Mouse (Mus musculus): ENCODE results near the gene Txn2. TPM values are rescaled to one million over a fixed set of nuclear protein-coding genes. Genes with fewer than 3 reads are reported as not detected.
A peak's percentile ranks its signal among the peaks of the same experiment; 100 is the strongest.

Gene Txn2
- polyA plus RNA-seq, 1 experiment from 2014 or later, result 307 TPM

DNA sequence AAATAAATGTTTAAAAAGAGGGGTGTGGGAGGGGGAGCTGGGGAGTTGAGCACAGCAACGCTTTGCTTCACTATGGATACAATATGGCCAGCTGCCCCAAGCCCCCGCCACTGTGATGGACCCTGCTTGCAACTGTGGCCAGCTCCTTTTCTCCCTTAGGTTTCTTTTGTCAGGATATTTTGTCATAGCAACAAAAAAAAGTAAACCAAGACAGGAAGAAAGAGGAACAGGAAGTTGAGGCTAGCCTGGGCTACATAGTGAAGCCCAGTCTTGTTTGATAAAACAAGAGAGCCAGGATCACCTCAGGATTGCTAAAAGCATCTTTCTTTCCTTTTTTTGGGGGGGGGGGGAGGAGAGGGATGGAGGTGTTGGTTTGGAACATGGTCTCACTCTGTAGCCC, 3.6 kb downstream of the Txn2 start:
- no peak overlapping the region for H3K9ac ChIP-seq (replicated peaks; ENCODE audit: low read length)
- peaks cover 30% of the 10 kb centered on the region for H3K4me1 ChIP-seq (ENCODE audit: insufficient read depth, low read length)
- peaks cover 57% of the 10 kb centered on the region for H3K36me3 ChIP-seq (ENCODE audit: insufficient read depth, low read length)
- no peak overlapping the region for H3K4me2 ChIP-seq (replicated peaks; ENCODE audit: low read depth, low read length)
- WGBS, result 94% methylated on average over 2 of the region's 2 CpGs
- H3K27ac ChIP-seq (ENCODE audit: low read length), result no peak overlapping the region
- no peak for ATAC-seq (ENCODE audit: low FRiP score, low TSS enrichment)
- H3K4me3 ChIP-seq (ENCODE audit: low read length), result no peak overlapping the region
- H3K27me3 ChIP-seq (ENCODE audit: insufficient read depth, low read length), result no peaks in the 10 kb centered on the region
- no peaks in the 10 kb centered on the region for H3K9me3 ChIP-seq (ENCODE audit: low read length)

DNA sequence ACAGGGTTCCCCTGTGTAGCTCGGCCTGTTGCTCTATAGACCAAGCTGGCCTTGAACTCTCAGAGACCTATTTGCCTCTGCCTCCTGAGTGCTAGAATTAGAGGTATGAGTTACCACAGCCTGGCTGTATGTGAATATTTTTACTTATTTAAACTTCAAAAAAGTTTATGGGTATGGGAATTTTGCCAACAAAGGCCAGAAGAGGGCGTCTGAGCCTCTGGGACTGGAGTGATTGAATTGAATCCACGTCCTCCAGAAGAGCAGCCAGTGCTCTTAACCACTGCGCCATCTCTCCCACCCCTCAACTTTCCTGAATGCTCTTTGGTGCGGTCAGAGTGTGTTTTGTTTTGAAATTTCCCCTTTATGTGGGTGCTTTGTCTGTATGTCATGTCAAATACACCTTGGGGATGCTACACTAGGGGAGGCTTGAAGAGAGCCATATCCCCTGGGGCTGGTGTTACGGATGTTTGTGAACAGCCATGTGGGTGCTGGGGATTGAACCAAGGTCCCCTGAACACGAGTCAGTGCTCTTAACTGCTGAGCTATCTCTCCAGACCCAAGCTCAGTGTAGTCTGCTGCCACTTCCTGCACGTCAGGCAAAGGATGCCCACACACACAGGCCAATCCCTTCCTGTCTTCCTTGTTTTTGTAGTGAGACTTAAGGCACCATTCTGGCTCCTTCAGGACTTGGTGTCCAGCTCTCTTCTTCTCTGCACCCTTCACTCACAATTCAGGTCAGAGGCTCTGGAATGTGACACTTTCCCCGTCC, 5.4 kb downstream of the Txn2 start:
- no peak for ATAC-seq (ENCODE audit: low FRiP score, low TSS enrichment)
- H3K9ac ChIP-seq (replicated peaks; ENCODE audit: low read length), result no peak overlapping the region
- H3K4me2 ChIP-seq (replicated peaks; ENCODE audit: low read depth, low read length), result no peak overlapping the region
- H3K4me1 ChIP-seq (ENCODE audit: insufficient read depth, low read length), result peaks cover 29% of the 10 kb centered on the region
- 66% methylated on average over 9 of the region's 9 CpGs for WGBS
- H3K27me3 ChIP-seq (ENCODE audit: insufficient read depth, low read length), result no peaks in the 10 kb centered on the region
- H3K36me3 ChIP-seq (ENCODE audit: insufficient read depth, low read length), result peaks cover 68% of the 10 kb centered on the region
- no peak overlapping the region for H3K27ac ChIP-seq (ENCODE audit: low read length)
- no peaks in the 10 kb centered on the region for H3K9me3 ChIP-seq (ENCODE audit: low read length)
- H3K4me3 ChIP-seq (ENCODE audit: low read length), result no peak overlapping the region

DNA sequence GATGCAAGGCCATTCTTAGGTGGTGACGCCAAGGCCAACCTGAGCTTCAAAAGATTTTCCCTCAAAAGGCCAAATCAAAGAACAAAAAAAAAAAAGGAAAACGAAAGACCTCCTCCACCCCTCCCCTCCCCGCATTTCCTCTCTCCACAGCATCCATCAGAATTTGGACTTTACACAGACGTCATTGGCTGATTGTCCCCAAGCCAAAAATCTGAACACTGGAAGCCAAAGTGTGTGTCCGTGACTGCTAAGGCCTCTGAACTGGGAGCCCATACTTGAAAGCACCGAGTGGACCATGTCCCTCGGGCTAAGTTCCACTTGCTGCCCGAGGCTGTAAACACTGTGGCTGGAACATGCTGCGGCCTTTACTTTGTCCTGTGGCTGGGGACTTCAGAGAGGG, 6.1 kb downstream of the Txn2 start:
- 80% methylated on average over 9 of the region's 9 CpGs for WGBS
- no peak overlapping the region for H3K27ac ChIP-seq (ENCODE audit: low read length)
- H3K9ac ChIP-seq (replicated peaks; ENCODE audit: low read length), result no peak overlapping the region
- no peak for ATAC-seq (ENCODE audit: low FRiP score, low TSS enrichment)
- H3K9me3 ChIP-seq (ENCODE audit: low read length), result no peaks in the 10 kb centered on the region
- H3K4me3 ChIP-seq (ENCODE audit: low read length), result no peak overlapping the region
- peaks cover 25% of the 10 kb centered on the region for H3K4me1 ChIP-seq (ENCODE audit: insufficient read depth, low read length)
- peaks cover 73% of the 10 kb centered on the region for H3K36me3 ChIP-seq (ENCODE audit: insufficient read depth, low read length)
- H3K27me3 ChIP-seq (ENCODE audit: insufficient read depth, low read length), result no peaks in the 10 kb centered on the region
- no peak overlapping the region for H3K4me2 ChIP-seq (replicated peaks; ENCODE audit: low read depth, low read length)

GRCm38 (mm10) chr15:77921636-77922035, 7.2 kb downstream of the Txn2 start:
- no peaks in the 10 kb centered on the region for H3K9me3 ChIP-seq (ENCODE audit: low read length)
- no peak overlapping the region for H3K27ac ChIP-seq (ENCODE audit: low read length)
- 84% methylated on average over 6 of the region's 6 CpGs for WGBS
- no peak overlapping the region for H3K4me2 ChIP-seq (replicated peaks; ENCODE audit: low read depth, low read length)
- H3K36me3 ChIP-seq (ENCODE audit: insufficient read depth, low read length), result peaks cover 69% of the 10 kb centered on the region
- H3K4me1 ChIP-seq (ENCODE audit: insufficient read depth, low read length), result peaks cover 20% of the 10 kb centered on the region
- H3K9ac ChIP-seq (replicated peaks; ENCODE audit: low read length), result 0 out of 2 replicates have a peak overlapping the region, but pooled peaks have one; percentile 16
- H3K4me3 ChIP-seq (ENCODE audit: low read length), result no peak overlapping the region
- H3K27me3 ChIP-seq (ENCODE audit: insufficient read depth, low read length), result no peaks in the 10 kb centered on the region
- no peak for ATAC-seq (ENCODE audit: low FRiP score, low TSS enrichment)

DNA sequence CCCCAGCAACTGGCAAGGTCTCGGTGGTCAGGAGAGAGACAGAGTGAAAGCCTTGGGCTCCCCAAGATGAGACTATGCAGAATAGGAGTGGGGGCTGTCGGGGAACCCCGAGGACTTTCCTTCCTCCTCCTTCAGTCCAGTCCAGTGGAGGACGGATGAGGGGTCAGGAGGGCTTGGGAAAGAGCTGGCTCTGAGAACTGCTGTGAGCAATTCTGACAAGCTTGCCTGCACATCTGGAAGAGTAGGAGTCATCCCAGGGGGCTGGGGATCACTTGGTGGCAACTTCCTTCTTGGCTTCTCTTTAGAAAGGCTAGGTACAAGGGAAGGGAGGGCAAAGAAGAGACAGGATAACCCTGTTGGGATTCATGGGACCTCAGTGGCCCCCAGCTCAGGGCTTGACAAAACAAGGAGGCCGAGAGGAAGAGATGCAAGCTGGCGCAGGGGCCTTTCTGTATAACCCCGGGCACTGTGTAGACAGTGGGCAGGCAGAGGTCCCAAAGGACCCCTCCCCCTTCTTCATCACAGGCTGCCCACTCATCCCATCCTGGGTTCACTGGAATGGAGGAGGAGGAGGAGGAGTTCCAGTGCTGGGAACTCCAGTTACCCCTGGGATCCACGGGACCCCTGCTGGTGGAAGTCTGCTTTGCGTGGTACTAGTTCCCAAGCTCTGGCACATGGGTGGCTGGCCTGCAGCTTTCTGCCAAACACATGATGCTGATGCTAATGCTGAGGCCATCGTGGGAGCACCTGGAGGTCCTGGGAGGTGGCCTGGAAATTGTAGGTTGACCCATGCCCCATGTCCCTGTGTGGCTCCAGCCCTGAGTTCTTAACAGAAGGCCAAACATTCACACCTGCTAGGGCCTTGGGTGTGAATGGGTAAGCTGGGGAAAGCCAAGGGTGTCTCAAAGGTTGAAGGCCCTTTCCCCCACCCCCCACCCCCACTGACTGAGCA, 8.0 kb downstream of the Txn2 start:
- Histone ChIP-seq H3K9ac (replicated peaks; ENCODE audit: low read length) (0 out of 2 replicates have a peak overlapping the region, but pooled peaks have one; percentile 9), H3K4me3 (ENCODE audit: low read length) (no peak overlapping the region), H3K36me3 (ENCODE audit: insufficient read depth, low read length) (peaks cover 67% of the 10 kb centered on the region), H3K4me1 (ENCODE audit: insufficient read depth, low read length) (peaks cover 20% of the 10 kb centered on the region), H3K9me3 (ENCODE audit: low read length) (no peaks in the 10 kb centered on the region), H3K4me2 (replicated peaks; ENCODE audit: low read depth, low read length) (no peak overlapping the region), H3K27ac (ENCODE audit: low read length) (peak overlapping the region; percentile 26), H3K27me3 (ENCODE audit: insufficient read depth, low read length) (no peaks in the 10 kb centered on the region)
- ATAC-seq (ENCODE audit: low FRiP score, low TSS enrichment), result no peak
- WGBS, result 49% methylated on average over 10 of the region's 10 CpGs

GRCm38 (mm10) chr15:77919441-77919840, 9.4 kb downstream of the Txn2 start:
- Histone ChIP-seq H3K9ac (replicated peaks; ENCODE audit: low read length) (no peak overlapping the region), H3K4me2 (replicated peaks; ENCODE audit: low read depth, low read length) (no peak overlapping the region), H3K27ac (ENCODE audit: low read length) (0 out of 2 replicates have a peak overlapping the region, but pooled peaks have one; percentile 43), H3K4me1 (ENCODE audit: insufficient read depth, low read length) (peaks cover 20% of the 10 kb centered on the region), H3K4me3 (ENCODE audit: low read length) (no peak overlapping the region), H3K9me3 (ENCODE audit: low read length) (no peaks in the 10 kb centered on the region), H3K27me3 (ENCODE audit: insufficient read depth, low read length) (no peaks in the 10 kb centered on the region), H3K36me3 (ENCODE audit: insufficient read depth, low read length) (peaks cover 71% of the 10 kb centered on the region)
- ATAC-seq (ENCODE audit: low FRiP score, low TSS enrichment), result no peak
- 82% methylated on average over 12 of the region's 12 CpGs for WGBS

DNA sequence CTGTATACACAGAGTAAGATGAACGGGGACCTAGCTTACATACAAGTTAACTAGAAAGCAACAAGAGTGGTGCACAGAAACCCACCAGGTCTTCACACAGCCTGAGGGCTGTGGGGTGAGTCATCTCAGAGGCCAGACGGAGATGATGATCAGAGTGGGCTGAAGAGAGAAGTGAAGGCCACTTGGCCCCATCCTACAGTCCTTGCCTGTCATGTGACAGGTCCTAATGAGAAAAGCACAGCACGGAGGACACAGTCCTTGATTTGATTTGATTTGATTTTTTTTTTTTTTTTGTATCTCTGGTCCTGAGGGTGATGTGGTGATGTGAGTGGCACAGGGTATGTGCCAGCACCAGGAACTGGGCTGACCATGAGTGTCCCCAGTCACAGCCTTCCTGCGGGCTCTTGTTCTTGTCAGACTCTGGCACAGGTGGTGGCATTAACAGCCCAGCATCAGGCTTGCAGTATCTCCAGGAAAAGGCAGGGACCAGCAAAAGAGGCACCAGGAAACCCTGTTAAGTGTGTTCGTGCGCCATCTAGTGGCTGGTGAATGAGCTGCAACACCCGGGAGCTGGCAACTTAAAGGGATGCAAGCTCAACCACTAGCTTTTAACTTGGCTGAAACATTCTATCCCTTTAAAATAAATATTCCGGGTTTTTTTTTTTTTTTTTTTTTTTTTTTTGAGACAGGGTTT, 11.8 kb downstream of the Txn2 start:
- ATAC-seq (ENCODE audit: low FRiP score, low TSS enrichment), result peak; percentile 5; the same call in 1 of the 2 replicates
- Histone ChIP-seq H3K36me3 (ENCODE audit: insufficient read depth, low read length) (peaks cover 56% of the 10 kb centered on the region), H3K4me2 (replicated peaks; ENCODE audit: low read depth, low read length) (no peak overlapping the region), H3K4me1 (ENCODE audit: insufficient read depth, low read length) (peaks cover 30% of the 10 kb centered on the region), H3K9ac (replicated peaks; ENCODE audit: low read length) (no peak overlapping the region), H3K27ac (ENCODE audit: low read length) (no peak overlapping the region), H3K4me3 (ENCODE audit: low read length) (no peak overlapping the region), H3K9me3 (ENCODE audit: low read length) (no peaks in the 10 kb centered on the region), H3K27me3 (ENCODE audit: insufficient read depth, low read length) (no peaks in the 10 kb centered on the region)
- WGBS, result 40% methylated on average over 8 of the region's 8 CpGs

- no peak overlapping the region for H3K9ac ChIP-seq (replicated peaks; ENCODE audit: low read length)
- H3K4me1 ChIP-seq (ENCODE audit: insufficient read depth, low read length), result peaks cover 30% of the 10 kb centered on the region
- 92% methylated on average over 4 of the region's 4 CpGs for WGBS
- no peaks in the 10 kb centered on the region for H3K9me3 ChIP-seq (ENCODE audit: low read length)
- H3K27ac ChIP-seq (ENCODE audit: low read length), result no peak overlapping the region
- H3K27me3 ChIP-seq (ENCODE audit: insufficient read depth, low read length), result no peaks in the 10 kb centered on the region
- peaks cover 43% of the 10 kb centered on the region for H3K36me3 ChIP-seq (ENCODE audit: insufficient read depth, low read length)
- no peak overlapping the region for H3K4me2 ChIP-seq (replicated peaks; ENCODE audit: low read depth, low read length)
- no peak overlapping the region for H3K4me3 ChIP-seq (ENCODE audit: low read length)
- no peak for ATAC-seq (ENCODE audit: low FRiP score, low TSS enrichment)
These were observed 13.5 kb downstream of the Txn2 start for GRCm38 (mm10) chr15:77915287-77915686.

DNA sequence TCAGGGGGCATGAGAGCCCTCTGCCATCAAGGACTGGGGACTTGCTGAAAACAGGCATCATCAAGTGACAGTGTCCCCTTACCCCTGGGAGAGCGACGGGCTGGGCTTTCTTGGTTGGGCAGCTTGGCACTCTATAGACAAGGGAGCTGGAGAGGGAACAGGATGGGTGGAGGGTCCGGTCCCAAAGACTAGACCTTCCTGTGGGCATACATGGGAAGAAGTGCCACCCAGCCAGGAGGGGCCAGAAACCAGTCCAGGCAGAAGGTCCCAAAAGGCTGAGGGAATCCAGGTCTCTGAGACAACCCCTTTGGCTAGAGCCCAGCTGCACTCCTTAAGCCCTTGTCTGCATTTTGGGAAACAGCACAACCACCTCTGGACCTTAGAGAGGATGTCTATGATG, 14.3 kb downstream of the Txn2 start:
- Histone ChIP-seq H3K4me2 (replicated peaks; ENCODE audit: low read depth, low read length) (no peak overlapping the region), H3K27ac (ENCODE audit: low read length) (no peak overlapping the region), H3K4me3 (ENCODE audit: low read length) (no peak overlapping the region), H3K9ac (replicated peaks; ENCODE audit: low read length) (no peak overlapping the region), H3K9me3 (ENCODE audit: low read length) (no peaks in the 10 kb centered on the region), H3K36me3 (ENCODE audit: insufficient read depth, low read length) (peaks cover 36% of the 10 kb centered on the region), H3K4me1 (ENCODE audit: insufficient read depth, low read length) (peaks cover 23% of the 10 kb centered on the region), H3K27me3 (ENCODE audit: insufficient read depth, low read length) (no peaks in the 10 kb centered on the region)
- WGBS, result 96% methylated on average over 3 of the region's 3 CpGs
- no peak for ATAC-seq (ENCODE audit: low FRiP score, low TSS enrichment)
